Mouse (Mus musculus) heart, embryonic 16.5 days (tissue): ENCODE measurements around the gene Ccnd1. TPM values are rescaled to one million over a fixed set of nuclear protein-coding genes. Genes with fewer than 3 reads are reported as not detected.

Source experiments
- ATAC-seq: fragments of 200-750 bp; cut with Nextera tagmentation; replicated peaks from 2 replicates; pipeline ENCODE4 v1.8.0; 2017; ENCODE audit warnings: moderate number of reproducible peaks; ENCODE audit not compliant: insufficient read depth, low FRiP score; ENCODE audit errors: extremely low read depth
- H3K27ac ChIP-seq: fragments of 300-500 bp; sonication (generic); 2 replicates; pipeline ENCODE4 v1.5.1; 2014; ENCODE audit warnings: mild to moderate bottlenecking, low read length, control low read depth, moderate library complexity
- H3K27me3 ChIP-seq: fragments of 300-500 bp; sonication (generic); 2 replicates; pipeline ENCODE4 v1.6.1; 2014; ENCODE audit warnings: low read length, mixed read lengths; ENCODE audit not compliant: control insufficient read depth, insufficient read depth
- H3K36me3 ChIP-seq: fragments of 300-500 bp; sonication (generic); 2 replicates; pipeline ENCODE4 v1.6.1; 2014; ENCODE audit not compliant: control insufficient read depth, insufficient read depth
- H3K4me1 ChIP-seq: fragments of 300-500 bp; sonication (generic); 2 replicates; pipeline ENCODE4 v1.6.1; 2014; ENCODE audit warnings: low read length, mixed read lengths; ENCODE audit not compliant: control insufficient read depth, insufficient read depth
- H3K4me2 ChIP-seq: fragments of 300-500 bp; sonication (generic); 2 replicates; pipeline ENCODE4 v1.6.1; 2014; ENCODE audit warnings: low read depth, mild to moderate bottlenecking, control low read depth, low read length
- H3K4me3 ChIP-seq: fragments of 300-500 bp; sonication (generic); 2 replicates; pipeline ENCODE4 v1.5.1; 2014; ENCODE audit warnings: mild to moderate bottlenecking, control low read depth, low read length
- H3K9ac ChIP-seq: fragments of 300-500 bp; sonication (generic); 2 replicates; pipeline ENCODE4 v1.6.1; 2014; ENCODE audit warnings: low read length, control low read depth
- H3K9me3 ChIP-seq: fragments of 300-500 bp; sonication (generic); replicated peaks from 2 replicates; pipeline ENCODE4 v1.6.1; 2016; ENCODE audit warnings: low read length; ENCODE audit not compliant: control insufficient read depth
- WGBS: fragments of 180-500 bp; shearing (Covaris S2); extraction: QIAGEN DNeasy Blood & Tissue Kit; methylation state at CpG from one replicate; pipeline ENCODE4 v1.1.7; 2014; 5-methylcytosine and 5-hydroxymethylcytosine counted together
- polyA plus RNA-seq: library from polyadenylated mRNA; unstranded; fragments of >200 nt; fragmentation: Nextera tagmentation; extraction: Ambion mirVana; gene quantifications from 2 replicates; pipeline ENCODE4 v1.2.1, GENCODE M21; 2015

Gene Ccnd1
- polyA plus RNA-seq, 1 experiment from 2014 or later: 45.6 TPM

- Histone ChIP-seq H3K4me3 (no peak overlapping the region), H3K27me3 (no peaks in the 10 kb centered on the region), H3K9ac (no peak overlapping the region), H3K4me1 (peaks cover 11% of the 10 kb centered on the region), H3K9me3 (no peaks in the 10 kb centered on the region), H3K4me2 (no peak overlapping the region), H3K27ac (no peak overlapping the region), H3K36me3 (peaks cover 24% of the 10 kb centered on the region)
- ATAC-seq: no peak
- 53% methylated on average over 5 of the region's 5 CpGs for WGBS
Measured at GRCm38 (mm10) chr7:144935563-144935962, 4.2 kb downstream of the Ccnd1 start.

- no peak overlapping the region for H3K9ac ChIP-seq
- peaks cover 24% of the 10 kb centered on the region for H3K36me3 ChIP-seq
Measured at GRCm38 (mm10) chr7:144934901-144935300, 4.8 kb downstream of the Ccnd1 start.

GRCm38 (mm10) chr7:144933796-144934195 lies 5.9 kb downstream of the Ccnd1 start:
- H3K9ac ChIP-seq: no peak overlapping the region
- no peak overlapping the region for H3K27ac ChIP-seq
- peaks cover 6% of the 10 kb centered on the region; the same call in 1 of the 2 replicates for H3K4me1 ChIP-seq
- no peak for ATAC-seq
- peaks cover 24% of the 10 kb centered on the region for H3K36me3 ChIP-seq
- H3K9me3 ChIP-seq: no peaks in the 10 kb centered on the region
- H3K4me3 ChIP-seq: no peak overlapping the region
- 74% methylated on average over 8 of the region's 8 CpGs for WGBS
- no peaks in the 10 kb centered on the region for H3K27me3 ChIP-seq
- no peak overlapping the region for H3K4me2 ChIP-seq

More at GRCm38 (mm10) chr7:144934901-144935300, 4.8 kb downstream of the Ccnd1 start:
- Histone ChIP-seq H3K4me2 (no peak overlapping the region), H3K4me3 (no peak overlapping the region), H3K4me1 (peaks cover 6% of the 10 kb centered on the region; the same call in 1 of the 2 replicates), H3K27ac (no peak overlapping the region), H3K9me3 (no peaks in the 10 kb centered on the region), H3K27me3 (no peaks in the 10 kb centered on the region)
- ATAC-seq: no peak
- 73% methylated on average over 5 of the region's 5 CpGs for WGBS

GRCm38 (mm10) chr7:144933336-144933735 lies 6.4 kb downstream of the Ccnd1 start:
- Histone ChIP-seq H3K4me3 (no peak overlapping the region), H3K9ac (no peak overlapping the region), H3K9me3 (no peaks in the 10 kb centered on the region), H3K4me2 (no peak overlapping the region), H3K4me1 (peaks cover 6% of the 10 kb centered on the region; the same call in 1 of the 2 replicates), H3K27me3 (no peaks in the 10 kb centered on the region), H3K36me3 (peaks cover 24% of the 10 kb centered on the region), H3K27ac (no peak overlapping the region)
- no peak for ATAC-seq
- WGBS: 77% methylated on average over 3 of the region's 3 CpGs

- Histone ChIP-seq H3K4me1 (peaks cover 6% of the 10 kb centered on the region; the same call in 1 of the 2 replicates), H3K9ac (no peak overlapping the region), H3K4me2 (no peak overlapping the region), H3K27ac (no peak overlapping the region), H3K27me3 (no peaks in the 10 kb centered on the region), H3K9me3 (no peaks in the 10 kb centered on the region), H3K4me3 (no peak overlapping the region), H3K36me3 (peaks cover 24% of the 10 kb centered on the region)
- WGBS: 69% methylated on average over 18 of the region's 18 CpGs
- ATAC-seq: no peak
Measured at GRCm38 (mm10) chr7:144932389-144932937, 7.3 kb downstream of the Ccnd1 start.

- no peaks in the 10 kb centered on the region for H3K9me3 ChIP-seq
- no peak overlapping the region for H3K27ac ChIP-seq
- no peak overlapping the region for H3K9ac ChIP-seq
- no peaks in the 10 kb centered on the region for H3K27me3 ChIP-seq
- H3K4me2 ChIP-seq: no peak overlapping the region
- H3K36me3 ChIP-seq: peaks cover 20% of the 10 kb centered on the region
- no peak overlapping the region for H3K4me3 ChIP-seq
- ATAC-seq: 0 out of 2 replicates have a peak, but pooled peaks have one; percentile 9
- peaks cover 4% of the 10 kb centered on the region; the same call in 1 of the 2 replicates for H3K4me1 ChIP-seq
- 21% methylated on average over 3 of the region's 3 CpGs for WGBS
Measured at GRCm38 (mm10) chr7:144931778-144932177, 7.9 kb downstream of the Ccnd1 start.

GRCm38 (mm10) chr7:144929931-144930330 lies 9.8 kb downstream of the Ccnd1 start:
- Histone ChIP-seq H3K4me2 (no peak overlapping the region), H3K4me3 (no peak overlapping the region), H3K9ac (no peak overlapping the region), H3K27ac (no peak overlapping the region), H3K4me1 (no peaks in the 10 kb centered on the region), H3K9me3 (no peaks in the 10 kb centered on the region), H3K36me3 (peaks cover 14% of the 10 kb centered on the region), H3K27me3 (no peaks in the 10 kb centered on the region)
- no peak for ATAC-seq
- WGBS: 76% methylated on average over 5 of the region's 5 CpGs

GRCm38 (mm10) chr7:144929506-144929905 lies 10.2 kb downstream of the Ccnd1 start:
- H3K36me3 ChIP-seq: peaks cover 10% of the 10 kb centered on the region; the same call in 1 of the 2 replicates
- WGBS: 73% methylated on average over 8 of the region's 8 CpGs
- H3K27me3 ChIP-seq: no peaks in the 10 kb centered on the region
- no peaks in the 10 kb centered on the region for H3K9me3 ChIP-seq
- no peak overlapping the region for H3K9ac ChIP-seq
- no peak overlapping the region for H3K4me3 ChIP-seq
- H3K4me1 ChIP-seq: no peaks in the 10 kb centered on the region
- H3K4me2 ChIP-seq: no peak overlapping the region
- no peak for ATAC-seq
- H3K27ac ChIP-seq: no peak overlapping the region

- Histone ChIP-seq H3K9ac (no peak overlapping the region), H3K9me3 (no peaks in the 10 kb centered on the region), H3K27me3 (no peaks in the 10 kb centered on the region), H3K4me2 (no peak overlapping the region), H3K36me3 (peaks cover 5% of the 10 kb centered on the region; the same call in 1 of the 2 replicates), H3K4me3 (no peak overlapping the region), H3K27ac (no peak overlapping the region), H3K4me1 (no peaks in the 10 kb centered on the region)
- ATAC-seq: no peak
- 55% methylated on average over 6 of the region's 6 CpGs for WGBS
Measured at GRCm38 (mm10) chr7:144928889-144929210, 10.9 kb downstream of the Ccnd1 start.
